Mouse (Mus musculus) embryonic facial prominence, embryonic 12.5 days (tissue): Measurements from ENCODE around the gene Comt. TPM values are rescaled to one million over a fixed set of nuclear protein-coding genes. Genes with fewer than 3 reads are reported as not detected.

Experiments used
- ATAC-seq: fragments of 200-750 bp; cut with Nextera tagmentation; 2 replicates; pipeline ENCODE4 v1.8.0; 2017; ENCODE audit not compliant: insufficient number of reproducible peaks, insufficient read depth, low FRiP score, low TSS enrichment
- H3K27ac ChIP-seq: fragments of 300-500 bp; sonication (generic); 2 replicates; pipeline ENCODE4 v1.5.1; 2016; ENCODE audit warnings: mild to moderate bottlenecking
- H3K27me3 ChIP-seq: fragments of 300-500 bp; sonication (generic); 2 replicates; pipeline ENCODE4 v1.6.1; 2016; ENCODE audit warnings: mild to moderate bottlenecking, moderate library complexity
- H3K36me3 ChIP-seq: fragments of 300-500 bp; sonication (generic); 2 replicates; pipeline ENCODE4 v1.6.1; 2016; ENCODE audit warnings: mild to moderate bottlenecking
- H3K4me1 ChIP-seq: fragments of 300-500 bp; sonication (generic); 2 replicates; pipeline ENCODE4 v1.6.1; 2016
- H3K4me2 ChIP-seq: fragments of 300-500 bp; sonication (generic); replicated peaks from 2 replicates; pipeline ENCODE4 v1.6.1; 2016; ENCODE audit warnings: mild to moderate bottlenecking, moderate library complexity
- H3K4me3 ChIP-seq: fragments of 300-500 bp; sonication (generic); 2 replicates; pipeline ENCODE4 v1.5.1; 2016; ENCODE audit warnings: mild to moderate bottlenecking
- H3K9ac ChIP-seq: fragments of 300-500 bp; sonication (generic); 2 replicates; pipeline ENCODE4 v1.6.1; 2016; ENCODE audit warnings: mild to moderate bottlenecking, moderate library complexity
- H3K9me3 ChIP-seq: fragments of 300-500 bp; sonication (generic); 2 replicates; pipeline ENCODE4 v1.6.1; 2016; ENCODE audit warnings: mild to moderate bottlenecking, moderate library complexity
- WGBS: fragments of 180-500 bp; shearing (Covaris S2); methylation state at CpG from one replicate; pipeline ENCODE4 v1.1.7; 2016; 5-methylcytosine and 5-hydroxymethylcytosine counted together
- polyA plus RNA-seq: library from polyadenylated mRNA; unstranded; fragments of >200 nt; fragmentation: Nextera tagmentation; extraction: Ambion mirVana; gene quantifications from 2 replicates; pipeline ENCODE4 v1.2.1, GENCODE M21; 2016

The Comt gene
- polyA plus RNA-seq, 1 experiment from 2014 or later = 56.1 TPM

- no peak for ATAC-seq
- Histone ChIP-seq H3K4me3 (no peak overlapping the region), H3K4me1 (peaks cover 26% of the 10 kb centered on the region), H3K4me2 (no peak overlapping the region), H3K9me3 (no peaks in the 10 kb centered on the region), H3K36me3 (no peaks in the 10 kb centered on the region), H3K27me3 (no peaks in the 10 kb centered on the region), H3K9ac (no peak overlapping the region), H3K27ac (no peak overlapping the region)
- WGBS = 65% methylated on average over 3 of the region's 3 CpGs
These were observed 6.1 kb downstream of the Comt start for GRCm38 (mm10) chr16:18420571-18420970.

- Histone ChIP-seq H3K4me2 (no peak overlapping the region), H3K36me3 (0 out of 2 replicates have a peak, but pooled peaks cover 2% of the 10 kb centered on the region)
- 83% methylated on average over 1 of the region's 1 CpGs for WGBS
These were observed 7.0 kb downstream of the Comt start for GRCm38 (mm10) chr16:18419603-18420026.

DNA sequence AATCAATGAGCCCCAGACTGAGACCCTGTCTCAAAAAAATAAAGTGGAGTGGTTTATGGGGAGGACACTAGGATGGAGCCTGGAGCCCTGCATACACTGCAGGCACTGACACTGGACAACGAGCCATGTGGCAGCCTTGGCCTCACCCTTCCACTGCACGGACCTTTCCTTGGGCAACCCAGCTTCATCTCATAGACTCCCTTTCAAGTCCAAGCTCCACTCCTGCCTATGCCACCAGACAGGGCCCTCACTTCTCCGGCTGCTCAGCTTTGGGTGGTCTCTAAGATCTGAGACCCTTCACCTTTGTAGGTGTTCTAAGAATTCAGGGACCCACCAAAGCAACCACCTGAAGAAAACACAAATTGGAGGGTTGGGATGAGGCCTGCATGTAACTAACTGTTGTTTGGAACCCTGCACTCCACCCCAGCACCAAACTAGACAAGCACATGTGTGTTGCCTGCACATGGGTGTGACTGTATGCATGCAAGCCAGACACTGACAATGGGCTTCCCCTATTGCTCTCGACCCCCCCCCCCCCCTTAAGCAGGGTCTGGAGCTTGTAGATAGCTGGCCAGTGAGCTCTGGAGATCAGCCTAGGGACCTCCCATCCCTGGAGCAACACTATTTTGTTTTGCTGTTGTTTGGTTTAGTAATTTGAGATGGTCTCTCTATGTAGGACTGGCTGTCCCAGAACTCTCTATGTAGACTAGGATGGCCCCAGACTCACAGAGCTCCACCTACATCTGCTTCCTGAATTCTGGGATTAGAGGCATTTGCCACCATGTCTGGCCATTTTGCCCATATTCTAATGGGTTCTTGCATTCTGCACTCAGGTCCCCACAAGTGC is 7.7 kb downstream of the Comt start:
- WGBS = 86% methylated on average over 4 of the region's 4 CpGs
- H3K9me3 ChIP-seq = 0 out of 2 replicates have a peak, but pooled peaks cover 2% of the 10 kb centered on the region
- H3K4me1 ChIP-seq = peaks cover 12% of the 10 kb centered on the region
- no peak overlapping the region for H3K4me3 ChIP-seq
- H3K27me3 ChIP-seq = no peaks in the 10 kb centered on the region
- H3K4me2 ChIP-seq = no peak overlapping the region
- H3K27ac ChIP-seq = no peak overlapping the region
- no peak overlapping the region for H3K9ac ChIP-seq
- 0 out of 2 replicates have a peak, but pooled peaks cover 3% of the 10 kb centered on the region for H3K36me3 ChIP-seq
- ATAC-seq = no peak

More at GRCm38 (mm10) chr16:18419603-18420026, 7.0 kb downstream of the Comt start:
- Histone ChIP-seq H3K27me3 (no peaks in the 10 kb centered on the region), H3K9ac (no peak overlapping the region), H3K9me3 (0 out of 2 replicates have a peak, but pooled peaks cover 2% of the 10 kb centered on the region), H3K4me1 (peaks cover 18% of the 10 kb centered on the region), H3K4me3 (no peak overlapping the region), H3K27ac (no peak overlapping the region)
- ATAC-seq = no peak

GRCm38 (mm10) chr16:18417491-18417890 is 9.2 kb downstream of the Comt start:
- Histone ChIP-seq H3K27me3 (no peaks in the 10 kb centered on the region), H3K4me2 (no peak overlapping the region), H3K4me1 (peaks cover 6% of the 10 kb centered on the region; the same call in 1 of the 2 replicates), H3K4me3 (no peak overlapping the region), H3K9ac (no peak overlapping the region), H3K9me3 (0 out of 2 replicates have a peak, but pooled peaks cover 2% of the 10 kb centered on the region), H3K36me3 (peaks cover 12% of the 10 kb centered on the region), H3K27ac (no peak overlapping the region)
- 88% methylated on average over 5 of the region's 5 CpGs for WGBS
- no peak for ATAC-seq

GRCm38 (mm10) chr16:18416837-18417236 is 9.8 kb downstream of the Comt start:
- 75% methylated on average over 3 of the region's 3 CpGs for WGBS
- H3K36me3 ChIP-seq = peaks cover 12% of the 10 kb centered on the region
- H3K9ac ChIP-seq = no peak overlapping the region

GRCm38 (mm10) chr16:18416094-18416761 is 10.4 kb downstream of the Comt start:
- Histone ChIP-seq H3K27me3 (no peaks in the 10 kb centered on the region), H3K36me3 (peaks cover 17% of the 10 kb centered on the region), H3K27ac (peak overlapping the region; percentile 74), H3K4me3 (no peak overlapping the region), H3K4me2 (no peak overlapping the region), H3K9ac (no peak overlapping the region), H3K9me3 (0 out of 2 replicates have a peak, but pooled peaks cover 2% of the 10 kb centered on the region), H3K4me1 (peaks cover 6% of the 10 kb centered on the region; the same call in 1 of the 2 replicates)
- ATAC-seq = no peak
- WGBS = 64% methylated on average over 18 of the region's 18 CpGs

More at GRCm38 (mm10) chr16:18416837-18417236, 9.8 kb downstream of the Comt start:
- peaks cover 6% of the 10 kb centered on the region; the same call in 1 of the 2 replicates for H3K4me1 ChIP-seq
- H3K27me3 ChIP-seq = no peaks in the 10 kb centered on the region
- H3K27ac ChIP-seq = peak overlapping the region; percentile 74
- no peak for ATAC-seq
- H3K4me2 ChIP-seq = no peak overlapping the region
- H3K4me3 ChIP-seq = no peak overlapping the region
- H3K9me3 ChIP-seq = 0 out of 2 replicates have a peak, but pooled peaks cover 2% of the 10 kb centered on the region

- no peak overlapping the region for H3K9ac ChIP-seq
- no peak overlapping the region for H3K4me2 ChIP-seq
- H3K27ac ChIP-seq = no peak overlapping the region
- H3K36me3 ChIP-seq = peaks cover 28% of the 10 kb centered on the region
- no peaks in the 10 kb centered on the region for H3K27me3 ChIP-seq
- WGBS = 85% methylated on average over 7 of the region's 7 CpGs
- H3K4me1 ChIP-seq = peaks cover 6% of the 10 kb centered on the region; the same call in 1 of the 2 replicates
- no peak for ATAC-seq
- no peak overlapping the region for H3K4me3 ChIP-seq
- H3K9me3 ChIP-seq = 0 out of 2 replicates have a peak, but pooled peaks cover 2% of the 10 kb centered on the region
These were observed 13.4 kb downstream of the Comt start for GRCm38 (mm10) chr16:18413032-18413816.

DNA sequence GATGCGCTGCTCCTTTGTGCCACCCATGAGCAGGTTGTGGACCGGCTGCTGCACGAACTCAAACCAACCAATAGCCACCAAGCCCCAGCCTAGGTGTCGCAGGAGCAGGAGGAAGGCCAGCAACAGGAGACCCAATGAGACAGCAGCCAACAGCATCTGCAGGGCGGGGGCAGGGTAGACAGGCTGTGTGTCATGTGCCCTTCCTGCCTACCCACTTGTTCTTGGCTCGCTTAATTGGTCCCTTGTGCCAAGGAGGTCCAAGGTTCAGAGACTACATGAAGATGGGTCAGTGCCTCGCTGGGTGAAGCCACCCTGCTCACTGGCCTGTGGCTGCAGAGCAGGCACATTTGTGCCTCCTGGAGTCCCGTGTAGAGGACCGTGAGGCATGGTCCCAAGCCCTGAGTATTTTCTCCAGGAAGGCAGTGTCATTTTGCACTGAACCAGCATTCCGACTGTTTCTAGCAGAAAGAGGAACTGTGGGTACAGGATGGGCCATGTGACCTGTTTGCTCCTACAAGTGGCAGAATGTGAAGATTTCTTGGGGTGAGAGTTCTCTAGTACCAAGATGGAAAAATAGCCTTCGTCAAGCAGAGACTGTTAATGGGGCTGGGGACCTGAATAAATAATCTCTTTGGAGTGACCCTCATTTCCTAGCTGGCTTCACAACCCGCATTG is 14.7 kb downstream of the Comt start:
- Histone ChIP-seq H3K9ac (no peak overlapping the region), H3K4me2 (no peak overlapping the region), H3K4me1 (peaks cover 6% of the 10 kb centered on the region; the same call in 1 of the 2 replicates), H3K27ac (no peak overlapping the region), H3K9me3 (0 out of 2 replicates have a peak, but pooled peaks cover 2% of the 10 kb centered on the region), H3K4me3 (no peak overlapping the region), H3K36me3 (peaks cover 28% of the 10 kb centered on the region), H3K27me3 (no peaks in the 10 kb centered on the region)
- no peak for ATAC-seq
- 79% methylated on average over 12 of the region's 12 CpGs for WGBS

GRCm38 (mm10) chr16:18411026-18411649 is 15.5 kb downstream of the Comt start:
- Histone ChIP-seq H3K4me1 (no peaks in the 10 kb centered on the region), H3K36me3 (peaks cover 31% of the 10 kb centered on the region), H3K4me3 (no peak overlapping the region), H3K27ac (no peak overlapping the region), H3K4me2 (no peak overlapping the region), H3K9me3 (0 out of 2 replicates have a peak, but pooled peaks cover 2% of the 10 kb centered on the region), H3K27me3 (no peaks in the 10 kb centered on the region), H3K9ac (no peak overlapping the region)
- 82% methylated on average over 13 of the region's 13 CpGs for WGBS
- no peak for ATAC-seq

GRCm38 (mm10) chr16:18410418-18410817 is 16.2 kb downstream of the Comt start:
- Histone ChIP-seq H3K4me3 (no peak overlapping the region), H3K9me3 (0 out of 2 replicates have a peak, but pooled peaks cover under 1% of the 10 kb centered on the region), H3K36me3 (peaks cover 37% of the 10 kb centered on the region), H3K27ac (no peak overlapping the region), H3K4me2 (no peak overlapping the region), H3K27me3 (no peaks in the 10 kb centered on the region), H3K9ac (no peak overlapping the region), H3K4me1 (no peaks in the 10 kb centered on the region)
- 67% methylated on average over 5 of the region's 5 CpGs for WGBS
- ATAC-seq = no peak
